Mouse (Mus musculus) forebrain, embryonic 10.5 days (tissue): ENCODE measurements around the gene Stn1. TPM values are rescaled to one million over a fixed set of nuclear protein-coding genes. Genes with fewer than 3 reads are reported as not detected.

Experiments used
- DNase-seq: peaks from one replicate; pipeline ENCODE4 v3.0.0-alpha.2; 2017; ENCODE audit warnings: low spot score; ENCODE audit errors: extremely low spot score
- H3K27ac ChIP-seq: fragments of 300-500 bp; sonication (generic); 2 replicates; pipeline ENCODE4 v1.5.1; 2016; ENCODE audit warnings: mild to moderate bottlenecking
- H3K27me3 ChIP-seq: fragments of 300-500 bp; sonication (generic); 2 replicates; pipeline ENCODE4 v1.6.1; 2016; ENCODE audit warnings: mild to moderate bottlenecking; ENCODE audit not compliant: poor library complexity, severe bottlenecking
- H3K36me3 ChIP-seq: fragments of 300-500 bp; sonication (generic); replicated peaks from 2 replicates; pipeline ENCODE4 v1.6.1; 2016; ENCODE audit warnings: mild to moderate bottlenecking, moderate library complexity
- H3K4me1 ChIP-seq: fragments of 300-500 bp; sonication (generic); 2 replicates; pipeline ENCODE4 v1.6.1; 2016
- H3K4me3 ChIP-seq: fragments of 300-500 bp; sonication (generic); 2 replicates; pipeline ENCODE4 v1.5.1; 2016; ENCODE audit warnings: mild to moderate bottlenecking, moderate library complexity
- H3K9me3 ChIP-seq: fragments of 300-500 bp; sonication (generic); 2 replicates; pipeline ENCODE4 v1.6.1; 2016; ENCODE audit warnings: mild to moderate bottlenecking, moderate library complexity
- WGBS: fragments of 180-500 bp; shearing (Covaris S2); methylation state at CpG from one replicate; pipeline ENCODE4 v1.1.7; 2016; 5-methylcytosine and 5-hydroxymethylcytosine counted together
- polyA plus RNA-seq: library from polyadenylated mRNA; unstranded; fragments of >200 nt; fragmentation: Nextera tagmentation; extraction: Ambion mirVana; gene quantifications from 2 replicates; pipeline ENCODE4 v1.2.1, GENCODE M21; 2016

Gene Stn1
- polyA plus RNA-seq, 1 experiment from 2014 or later = 68.1 TPM

DNA sequence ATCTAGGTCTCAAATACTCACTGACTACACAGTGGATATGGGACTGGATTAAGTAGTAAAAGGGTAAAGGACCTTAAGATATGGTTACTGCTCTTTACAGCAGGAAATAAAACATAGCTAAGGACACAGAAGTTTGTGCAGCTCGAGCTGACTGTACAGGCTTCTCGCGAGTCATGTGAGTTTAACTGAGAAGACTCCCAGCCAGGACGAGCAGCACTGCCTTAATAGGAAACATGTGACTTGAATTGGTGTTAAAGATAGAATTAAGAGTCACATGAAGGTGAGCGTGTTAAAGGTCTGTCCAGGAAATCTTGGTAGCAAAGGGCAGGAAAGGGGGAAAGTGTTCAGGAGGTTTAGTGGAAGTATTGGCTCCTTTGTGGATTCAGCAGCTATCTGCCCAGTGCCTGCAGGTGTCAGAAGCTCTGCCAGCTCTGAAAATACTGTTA is 24.7 kb upstream of the Stn1 start:
- H3K27me3 ChIP-seq = peaks cover 35% of the 10 kb centered on the region
- H3K9me3 ChIP-seq = no peaks in the 10 kb centered on the region
- peaks cover 39% of the 10 kb centered on the region for H3K4me1 ChIP-seq
- DNase-seq = no peak
- no peak overlapping the region for H3K4me3 ChIP-seq
- no peaks in the 10 kb centered on the region for H3K36me3 ChIP-seq
- WGBS = 77% methylated on average over 5 of the region's 5 CpGs
- H3K27ac ChIP-seq = no peak overlapping the region

DNA sequence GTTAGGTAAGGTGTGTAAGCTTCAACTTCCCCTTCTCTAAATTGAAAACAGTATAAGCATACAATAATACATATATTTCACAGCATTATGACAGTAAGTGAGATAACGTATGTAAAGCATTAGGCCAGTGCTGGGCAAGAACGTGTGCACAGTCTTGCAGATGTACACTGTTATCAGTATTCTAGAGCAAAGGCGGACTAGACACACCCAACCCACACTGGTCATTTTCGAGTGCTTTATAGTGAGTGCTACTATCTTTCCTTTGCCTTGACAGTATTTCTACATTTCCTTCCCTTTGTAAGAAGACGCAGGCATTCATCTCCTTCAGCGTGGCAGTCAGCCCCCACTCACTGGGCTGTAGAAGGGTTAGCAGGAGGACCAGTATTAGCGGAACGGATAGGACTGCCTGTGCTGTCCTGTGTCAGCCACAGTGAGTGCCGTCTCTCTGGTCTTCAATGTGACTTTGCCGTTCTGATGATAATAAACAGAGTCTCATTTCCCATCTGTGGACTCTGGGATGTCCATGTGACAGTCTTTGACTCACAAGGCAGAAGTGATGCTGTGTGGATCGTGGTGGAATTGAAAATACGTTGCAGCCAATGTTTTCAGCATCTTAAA is 23.3 kb upstream of the Stn1 start:
- no peak for DNase-seq
- 90% methylated on average over 12 of the region's 12 CpGs for WGBS

DNA sequence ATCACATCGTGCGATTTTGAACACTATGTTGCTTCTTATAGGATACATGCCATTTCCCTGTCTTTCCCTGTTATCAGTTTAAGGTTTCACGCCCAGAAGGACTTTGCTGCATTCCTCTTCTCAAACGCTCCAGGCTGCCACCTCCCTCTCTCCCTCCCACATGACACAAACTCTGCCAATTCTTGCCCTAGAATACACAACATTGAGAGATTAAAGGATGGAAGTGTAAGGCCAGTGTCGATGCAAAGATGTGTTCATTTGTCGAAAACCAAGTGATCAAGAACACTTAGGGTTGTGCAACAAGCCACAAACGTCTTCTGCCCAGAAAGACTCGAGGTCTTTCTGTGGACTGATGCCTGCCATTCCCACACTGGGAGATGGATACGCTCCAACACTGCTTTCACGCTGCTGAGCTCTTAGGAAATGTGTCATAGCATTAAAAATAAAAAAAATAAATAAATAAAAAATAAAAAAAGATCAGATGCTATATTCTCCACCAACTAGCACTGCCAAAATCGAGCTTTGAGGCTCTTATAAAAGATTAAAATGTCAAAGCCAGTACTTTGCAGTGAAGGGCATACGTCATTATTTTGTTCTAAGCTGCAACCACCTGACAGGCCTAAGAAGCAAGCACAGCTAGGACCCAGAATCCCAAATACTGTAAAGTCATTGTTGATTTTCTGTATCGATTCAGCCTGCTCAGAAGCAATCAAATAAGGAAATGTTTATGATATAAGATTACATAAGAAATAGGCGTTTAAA is 22.6 kb upstream of the Stn1 start:
- Histone ChIP-seq H3K9me3 (no peaks in the 10 kb centered on the region), H3K27me3 (peaks cover 28% of the 10 kb centered on the region), H3K27ac (0 out of 2 replicates have a peak overlapping the region, but pooled peaks have one; percentile 6), H3K4me1 (peaks cover 21% of the 10 kb centered on the region), H3K36me3 (no peaks in the 10 kb centered on the region), H3K4me3 (no peak overlapping the region)
- 53% methylated on average over 14 of the region's 14 CpGs for WGBS
- no peak for DNase-seq

More for the DNA sequence above, 23.3 kb upstream of the Stn1 start:
- Histone ChIP-seq H3K36me3 (no peaks in the 10 kb centered on the region), H3K4me3 (no peak overlapping the region), H3K9me3 (no peaks in the 10 kb centered on the region), H3K27ac (no peak overlapping the region), H3K27me3 (peaks cover 30% of the 10 kb centered on the region), H3K4me1 (peaks cover 29% of the 10 kb centered on the region)

DNA sequence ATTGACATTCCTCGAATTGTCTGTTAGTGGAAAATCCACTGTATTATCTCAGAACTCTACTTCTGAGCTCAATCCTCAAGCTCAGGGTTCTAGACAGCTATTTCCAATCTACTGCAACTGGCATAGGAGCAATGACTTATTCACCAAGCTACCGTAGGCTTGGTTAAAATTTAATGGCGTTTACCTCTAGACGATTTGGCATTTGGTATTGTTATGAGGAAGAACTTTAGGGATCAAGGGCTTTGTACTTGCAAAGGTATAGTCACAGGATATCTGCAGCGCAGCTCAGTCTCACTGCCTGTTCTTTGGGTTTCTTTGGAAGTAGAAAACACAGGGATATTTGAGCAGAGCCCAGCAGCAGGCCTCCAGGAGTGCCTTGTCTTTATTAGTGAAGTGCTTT is 21.8 kb upstream of the Stn1 start:
- peaks cover 26% of the 10 kb centered on the region for H3K27me3 ChIP-seq
- WGBS = 45% methylated on average over 5 of the region's 5 CpGs
- no peak for DNase-seq
- peaks cover 16% of the 10 kb centered on the region for H3K4me1 ChIP-seq
- no peaks in the 10 kb centered on the region for H3K36me3 ChIP-seq
- no peak overlapping the region for H3K27ac ChIP-seq
- no peaks in the 10 kb centered on the region for H3K9me3 ChIP-seq
- no peak overlapping the region for H3K4me3 ChIP-seq

DNA sequence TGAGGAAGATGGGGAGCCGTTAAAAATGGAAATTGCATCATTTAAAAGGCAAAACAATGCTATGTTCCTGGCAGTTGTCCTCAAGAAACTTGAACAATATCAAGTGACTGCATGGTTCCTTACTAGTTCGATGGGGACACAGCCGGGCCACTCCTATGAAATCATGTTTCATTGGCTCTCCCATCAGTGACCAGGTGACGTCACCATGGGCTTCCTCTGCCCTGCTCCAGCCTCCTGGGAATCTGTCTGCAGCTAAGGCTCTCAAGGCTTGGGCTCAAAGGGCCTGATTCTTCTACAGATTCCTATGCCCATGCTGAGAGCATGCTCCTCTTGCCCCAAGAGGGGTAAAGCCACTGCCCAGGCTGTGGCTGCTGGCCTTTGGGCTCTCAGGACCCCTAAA is 12.3 kb upstream of the Stn1 start:
- H3K9me3 ChIP-seq = no peaks in the 10 kb centered on the region
- WGBS = 87% methylated on average over 4 of the region's 4 CpGs

DNA sequence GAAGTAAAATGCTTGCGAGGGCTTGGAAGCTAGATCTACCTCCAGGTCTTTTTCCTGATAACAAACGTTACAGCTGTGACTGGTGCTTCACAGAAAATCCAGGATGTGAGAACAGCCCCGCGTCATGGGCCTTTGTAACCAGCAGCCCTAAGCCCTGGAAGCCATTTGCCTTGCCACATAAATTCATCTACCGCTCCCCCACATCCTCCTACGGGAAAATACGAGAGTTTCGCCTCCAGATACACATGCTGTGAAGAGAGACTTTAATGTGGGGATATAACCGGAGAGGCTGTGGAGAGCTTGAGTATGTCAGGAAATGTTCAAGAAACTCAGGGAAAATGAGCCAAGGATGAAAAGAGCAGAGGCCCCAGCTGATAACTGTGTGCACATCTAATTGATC is 11.9 kb upstream of the Stn1 start:
- Histone ChIP-seq H3K27ac (no peak overlapping the region), H3K27me3 (no peaks in the 10 kb centered on the region), H3K9me3 (no peaks in the 10 kb centered on the region), H3K36me3 (no peaks in the 10 kb centered on the region), H3K4me3 (no peak overlapping the region), H3K4me1 (0 out of 2 replicates have a peak, but pooled peaks cover 4% of the 10 kb centered on the region)
- 87% methylated on average over 9 of the region's 9 CpGs for WGBS
- no peak for DNase-seq

More for the DNA sequence above, 12.3 kb upstream of the Stn1 start:
- Histone ChIP-seq H3K27me3 (no peaks in the 10 kb centered on the region), H3K4me1 (0 out of 2 replicates have a peak, but pooled peaks cover 4% of the 10 kb centered on the region), H3K36me3 (no peaks in the 10 kb centered on the region), H3K27ac (no peak overlapping the region), H3K4me3 (no peak overlapping the region)
- DNase-seq = no peak

DNA sequence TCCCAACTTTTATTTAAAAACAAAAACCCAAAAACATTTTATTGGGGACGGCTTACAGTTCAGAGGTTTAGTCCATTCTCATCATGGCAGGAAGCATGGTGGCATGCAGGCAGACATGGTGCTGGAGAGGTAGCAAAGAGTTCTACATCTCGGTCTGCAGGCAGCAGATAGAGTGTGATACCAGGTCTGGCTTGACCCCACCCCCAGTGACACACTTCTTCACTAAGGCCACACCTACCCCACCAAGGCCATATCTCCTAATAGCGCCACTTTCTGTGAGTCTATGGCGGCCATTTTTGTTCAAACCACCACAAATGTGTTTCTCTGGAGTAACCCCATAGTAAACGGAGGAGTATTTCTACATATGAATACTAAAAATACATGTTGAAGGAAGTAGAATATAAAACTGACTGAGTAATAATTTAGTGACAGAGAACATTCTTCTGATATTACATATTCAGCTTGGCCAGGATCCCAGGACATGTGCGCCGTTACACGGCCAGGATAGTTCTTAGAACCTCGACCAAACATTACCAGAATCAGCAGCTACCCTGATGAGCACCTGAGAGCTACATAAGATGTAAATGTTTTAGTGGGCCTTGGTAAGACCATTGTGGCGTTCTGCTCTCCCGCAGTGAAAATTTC is 11.2 kb upstream of the Stn1 start:
- WGBS = 96% methylated on average over 11 of the region's 11 CpGs
- Histone ChIP-seq H3K27ac (no peak overlapping the region), H3K4me1 (0 out of 2 replicates have a peak, but pooled peaks cover 4% of the 10 kb centered on the region), H3K27me3 (no peaks in the 10 kb centered on the region), H3K36me3 (no peaks in the 10 kb centered on the region), H3K4me3 (no peak overlapping the region), H3K9me3 (no peaks in the 10 kb centered on the region)
- DNase-seq = no peak

DNA sequence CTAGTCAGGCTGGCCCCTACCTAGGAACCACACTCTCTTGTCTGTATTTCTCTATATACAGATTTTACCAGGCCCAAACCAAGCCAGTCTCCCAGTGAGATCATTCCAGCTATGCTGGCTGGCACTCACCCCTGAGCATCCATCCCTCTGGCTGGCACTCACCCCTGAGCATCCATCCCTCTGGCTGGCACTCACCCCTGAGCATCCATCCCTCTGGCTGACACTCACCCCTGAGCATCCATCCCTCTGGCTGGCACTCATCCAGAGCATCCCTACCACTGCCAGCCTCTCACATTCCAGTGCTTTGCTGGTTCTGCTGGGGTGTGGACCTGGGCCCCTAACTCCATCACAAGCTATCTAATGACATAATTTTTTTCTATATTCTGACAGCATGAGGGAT is 8.2 kb upstream of the Stn1 start:
- H3K36me3 ChIP-seq = no peaks in the 10 kb centered on the region
- no peak for DNase-seq
- no peaks in the 10 kb centered on the region for H3K9me3 ChIP-seq
- H3K27ac ChIP-seq = no peak overlapping the region
- no peak overlapping the region for H3K4me3 ChIP-seq
- H3K4me1 ChIP-seq = 0 out of 2 replicates have a peak, but pooled peaks cover 4% of the 10 kb centered on the region
- H3K27me3 ChIP-seq = 0 out of 2 replicates have a peak, but pooled peaks cover 5% of the 10 kb centered on the region

DNA sequence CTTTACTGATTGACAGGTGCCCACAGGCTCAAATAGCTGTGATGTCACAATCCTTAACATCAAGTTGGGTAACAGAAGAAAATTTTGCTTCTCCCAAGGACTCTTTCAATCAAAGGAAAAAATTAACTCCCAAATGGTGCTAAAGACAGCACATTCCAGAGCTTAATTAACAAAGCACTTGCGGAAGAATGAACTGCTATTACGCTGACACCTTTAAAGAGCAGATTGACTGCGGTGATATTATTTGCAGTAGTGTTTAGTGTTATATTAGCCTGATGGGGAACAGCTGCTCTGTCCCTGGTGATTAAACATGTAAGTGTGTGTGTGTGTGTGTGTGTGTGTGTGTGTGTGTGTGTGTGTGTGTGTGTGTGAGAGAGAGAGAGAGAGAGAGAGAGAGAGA is 7.7 kb upstream of the Stn1 start:
- Histone ChIP-seq H3K27me3 (0 out of 2 replicates have a peak, but pooled peaks cover 5% of the 10 kb centered on the region), H3K4me3 (no peak overlapping the region), H3K36me3 (no peaks in the 10 kb centered on the region), H3K9me3 (no peaks in the 10 kb centered on the region), H3K27ac (no peak overlapping the region), H3K4me1 (0 out of 2 replicates have a peak, but pooled peaks cover 4% of the 10 kb centered on the region)
- 70% methylated on average over 3 of the region's 3 CpGs for WGBS
- no peak for DNase-seq

DNA sequence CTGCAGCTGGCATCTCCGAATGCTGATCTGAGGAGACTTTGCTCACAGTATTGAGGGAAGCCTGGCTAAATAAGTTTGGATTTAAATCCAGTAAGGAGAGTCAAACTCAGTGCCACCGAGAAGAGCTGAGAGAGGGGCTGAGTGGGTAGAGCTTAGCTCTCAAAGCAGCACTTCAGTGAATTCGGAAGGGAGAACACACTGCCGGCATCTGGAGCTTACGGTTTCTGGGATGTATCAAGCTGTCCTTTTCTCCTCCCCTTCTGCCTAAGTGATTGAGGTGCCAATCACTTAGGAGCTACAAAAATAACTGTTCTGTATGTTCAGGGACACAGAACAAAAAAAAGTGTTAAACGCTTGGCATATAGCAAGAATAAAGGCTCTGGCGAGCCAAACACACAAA is 5.1 kb upstream of the Stn1 start:
- peaks cover 17% of the 10 kb centered on the region for H3K4me1 ChIP-seq
- H3K27me3 ChIP-seq = peaks cover 12% of the 10 kb centered on the region; the same call in 1 of the 2 replicates
- no peak for DNase-seq
- no peak overlapping the region for H3K4me3 ChIP-seq
- no peaks in the 10 kb centered on the region for H3K36me3 ChIP-seq
- H3K9me3 ChIP-seq = no peaks in the 10 kb centered on the region
- H3K27ac ChIP-seq = no peak overlapping the region
- WGBS = 80% methylated on average over 7 of the region's 7 CpGs

DNA sequence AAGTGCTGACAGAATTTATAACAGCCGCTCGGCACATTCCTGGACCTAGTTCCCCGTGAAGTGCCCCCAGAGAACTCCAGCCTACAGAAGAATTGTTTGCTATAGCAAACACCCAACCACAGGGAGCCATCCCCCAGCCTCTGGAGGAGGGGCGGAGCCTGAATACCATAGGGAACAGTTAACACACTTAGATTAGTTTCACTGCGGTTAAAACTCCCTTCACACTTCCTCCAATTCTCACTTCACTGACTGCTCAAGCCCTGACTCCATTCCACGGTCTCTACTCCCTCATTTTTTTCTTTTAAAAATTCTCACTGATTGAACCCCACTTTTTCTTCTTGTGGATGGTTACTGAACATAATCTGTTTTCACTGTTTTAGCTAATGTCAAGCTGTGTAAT is 1.5 kb upstream of the Stn1 start:
- 28% methylated on average over 6 of the region's 6 CpGs for WGBS
- peaks cover 3% of the 10 kb centered on the region for H3K36me3 ChIP-seq
- no peaks in the 10 kb centered on the region for H3K9me3 ChIP-seq
- peaks cover 34% of the 10 kb centered on the region for H3K4me1 ChIP-seq
- DNase-seq = no peak
- H3K27ac ChIP-seq = no peak overlapping the region
- H3K27me3 ChIP-seq = peaks cover 12% of the 10 kb centered on the region; the same call in 1 of the 2 replicates
- no peak overlapping the region for H3K4me3 ChIP-seq

DNA sequence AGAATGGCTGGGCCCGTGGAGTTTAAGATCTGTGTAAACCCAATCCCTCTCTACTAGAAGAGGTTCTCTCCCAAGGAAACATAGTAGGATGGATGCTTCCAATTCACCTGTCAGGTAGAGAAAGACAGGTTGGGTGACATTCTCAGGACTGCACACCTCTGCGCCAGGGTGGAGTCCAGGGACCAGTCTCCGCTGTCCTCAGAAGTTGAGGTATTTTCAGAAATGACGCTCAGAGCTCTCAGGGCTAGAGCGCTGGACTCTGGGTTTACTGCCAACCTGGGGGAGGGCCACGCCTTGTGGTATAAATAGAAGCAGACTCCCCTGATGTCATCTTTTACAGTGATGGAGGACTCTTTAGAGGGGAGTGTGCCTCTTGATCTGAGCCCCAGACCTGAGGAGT is 572 bp upstream of the Stn1 start:
- no peak for DNase-seq
- Histone ChIP-seq H3K9me3 (0 out of 2 replicates have a peak, but pooled peaks cover 1% of the 10 kb centered on the region), H3K4me1 (peaks cover 34% of the 10 kb centered on the region), H3K4me3 (peak overlapping the region; percentile 66; the same call in 1 of the 2 replicates), H3K27ac (peak overlapping the region; percentile 91), H3K36me3 (peaks cover 12% of the 10 kb centered on the region), H3K27me3 (peaks cover 12% of the 10 kb centered on the region; the same call in 1 of the 2 replicates)
- WGBS = 83% methylated on average over 6 of the region's 6 CpGs
